Mouse (Mus musculus) lung, postnatal 0 days (tissue): ENCODE data around the gene Aldoart2.

Source experiments
- CTCF ChIP-seq: IDR thresholded peaks from 2 replicates; pipeline ENCODE4 v1.5.1; 2016; ENCODE audit warnings: antibody characterized with exemption, mild to moderate bottlenecking
- EP300 ChIP-seq: IDR thresholded peaks from 2 replicates; pipeline ENCODE4 v1.6.1; 2016; ENCODE audit warnings: antibody characterized with exemption, mild to moderate bottlenecking, control low read depth

- TF ChIP-seq CTCF (no peak), EP300 (no peak)
Observed at GRCm38 (mm10) chr12:55566837-55567236, 1.8 kb downstream of the Aldoart2 start.
